In the genomic region with DNA sequence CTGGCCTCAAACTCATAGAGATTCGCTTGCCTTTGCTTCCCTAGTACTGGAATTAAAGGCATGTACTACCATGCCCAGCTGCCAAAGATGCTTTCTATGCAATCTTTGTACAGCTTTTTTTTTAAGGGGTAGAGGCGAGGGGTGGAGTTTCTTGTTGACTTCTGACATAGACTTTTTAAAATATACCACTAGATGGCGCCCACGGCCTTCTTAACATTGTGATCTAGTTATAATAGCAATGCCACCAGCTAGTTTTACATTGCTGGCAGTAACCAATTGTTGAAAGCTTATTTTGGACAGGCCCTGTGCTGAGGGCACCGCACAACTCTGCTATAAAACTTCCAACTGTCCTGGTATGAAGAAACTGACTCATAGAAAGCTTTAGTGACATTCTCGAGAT, we compare ENCODE assay signal across 8 mouse cellular contexts. TPM values are rescaled to one million over a fixed set of nuclear protein-coding genes. Genes with fewer than 3 reads are reported as not detected.
DNase-seq lines count a peak whose midpoint lies in the region; ATAC-seq and TF ChIP-seq lines count a peak whose summit lies in the region.

No protein-coding gene starts in this region.

- peak; percentile 36 to 55 for DNase-seq in left cerebral cortex, adult 18-20 months (ENCODE audit: low spot score in 2 of 2)
- DNase-seq in left cerebral cortex, postnatal 36 days (ENCODE audit: low spot score in 2 of 2): no peak
- DNase-seq in adipocyte (ENCODE audit: low spot score): peak; percentile 87
- peak; percentile 58 for DNase-seq in embryo, embryonic 11.5 days (ENCODE audit: low read depth, low spot score)
- peak; percentile 59 to 64 for DNase-seq in heart, postnatal 36 days
- DNase-seq in kidney, postnatal 36 days: peak; percentile 73 to 76
- peak; percentile 47 for DNase-seq in stomach, postnatal 0 days (ENCODE audit: low spot score)

- no peak overlapping the region for H3K9ac ChIP-seq in stomach, postnatal 0 days (ENCODE audit: low read length)

- no peak for TF ChIP-seq EP300 in stomach, postnatal 0 days (optimal IDR thresholded peaks at IDR 0.05)

- 11% methylated on average over 6 of the region's 6 CpGs for WGBS in stomach, postnatal 0 days

- H3K4me3 ChIP-seq in stomach, postnatal 0 days (ENCODE audit: low read depth, low read length): no peak overlapping the region

- no peaks in the 10 kb centered on the region for H3K27me3 ChIP-seq in stomach, postnatal 0 days (ENCODE audit: control insufficient read depth, insufficient read depth, low read length)

- H3K4me2 ChIP-seq in stomach, postnatal 0 days (replicated peaks; ENCODE audit: low read depth): no peak overlapping the region

- intact Hi-C loops in left cerebral cortex, postnatal 36 days (cut with DNase I): loop anchor here (5.0 to 10.0 kb wide), 4 partner anchors 43 to 391 kb away; no protein-coding TSS in a partner anchor
- intact Hi-C loops in heart, postnatal 36 days (cut with DNase I): loop anchor here (1.0 to 10.0 kb wide), 5 partner anchors 40 to 531 kb away; no protein-coding TSS in a partner anchor

- no peak overlapping the region for H3K27ac ChIP-seq in stomach, postnatal 0 days (replicated peaks)

- ATAC-seq in megakaryocyte-erythroid progenitor cell, adult 5-6 weeks (replicated peaks; ENCODE audit: low FRiP score, low TSS enrichment, poor library complexity, severe bottlenecking): peak; percentile 89
- ATAC-seq in stomach, postnatal 0 days (ENCODE audit: low FRiP score, low TSS enrichment): peak; percentile 20; the same call in 1 of the 2 replicates

- peaks cover 15% of the 10 kb centered on the region for H3K36me3 ChIP-seq in stomach, postnatal 0 days (ENCODE audit: control insufficient read depth, insufficient read depth, low read length)

- H3K9me3 ChIP-seq in stomach, postnatal 0 days (ENCODE audit: control insufficient read depth, low read length): no peaks in the 10 kb centered on the region

- H3K4me1 ChIP-seq in stomach, postnatal 0 days (replicated peaks; ENCODE audit: control insufficient read depth, insufficient read depth): no peaks in the 10 kb centered on the region

- peak; percentile 78 for TF ChIP-seq CTCF in stomach, postnatal 0 days (IDR thresholded peaks at IDR 0.05; ENCODE audit: low read depth)

RNA-seq across cellular contexts. Expression of gene Acta2, which starts 11.3 kb away (rescaled TPM):
- 10 to 100 TPM; 11.2 to 15.1 TPM for total RNA-seq in left cerebral cortex, adult 18-20 months (2021)
- total RNA-seq in left cerebral cortex, postnatal 36 days (2021): 10 to 100 TPM; 18.2 to 18.9 TPM
- 100 to 1,000 TPM; 142 to 147 TPM for total RNA-seq in heart, postnatal 36 days (2021)
- total RNA-seq in megakaryocyte-erythroid progenitor cell, adult 5-6 weeks (2014; fragmentation: Nextera tagmentation): not detected in 2 replicates
- not detected in 2 replicates for total RNA-seq in megakaryocyte-erythroid progenitor cell, adult 5-6 weeks (2017)
- polyA plus RNA-seq in stomach, postnatal 0 days (2015; fragmentation: Nextera tagmentation; extraction: Ambion mirVana): 3,095 and 3,545 TPM in 2 replicates

RNA-seq across cellular contexts. Expression of gene Fas, which starts 46.4 kb away (rescaled TPM):
- 1 to 10 TPM; 1.6 to 1.9 TPM for total RNA-seq in left cerebral cortex, adult 18-20 months (2021)
- total RNA-seq in left cerebral cortex, postnatal 36 days (2021): 1 to 10 TPM; 1.6 to 1.7 TPM
- 10 to 100 TPM; 15.0 to 15.7 TPM for total RNA-seq in heart, postnatal 36 days (2021)
- not detected in 2 replicates for total RNA-seq in megakaryocyte-erythroid progenitor cell, adult 5-6 weeks (2014; fragmentation: Nextera tagmentation)
- total RNA-seq in megakaryocyte-erythroid progenitor cell, adult 5-6 weeks (2017): 1.2 and 1.8 TPM in 2 replicates
- 8.3 and 9.0 TPM in 2 replicates for polyA plus RNA-seq in stomach, postnatal 0 days (2015; fragmentation: Nextera tagmentation; extraction: Ambion mirVana)

RNA-seq across cellular contexts. Expression of gene Stambpl1, which starts 52.0 kb away (rescaled TPM):
- total RNA-seq in left cerebral cortex, adult 18-20 months (2021): 10 to 100 TPM; 22.5 to 23.4 TPM
- total RNA-seq in left cerebral cortex, postnatal 36 days (2021): 10 to 100 TPM; 18.0 to 18.4 TPM
- total RNA-seq in heart, postnatal 36 days (2021): 1 to 10 TPM; 2.7 to 5.4 TPM
- total RNA-seq in megakaryocyte-erythroid progenitor cell, adult 5-6 weeks (2014; fragmentation: Nextera tagmentation): 4.5 and 15.8 TPM in 2 replicates
- 4.0 and 5.8 TPM in 2 replicates for total RNA-seq in megakaryocyte-erythroid progenitor cell, adult 5-6 weeks (2017)
- polyA plus RNA-seq in stomach, postnatal 0 days (2015; fragmentation: Nextera tagmentation; extraction: Ambion mirVana): 13.0 and 13.1 TPM in 2 replicates

Comparison
In these comparisons a context has a peak if more than half of its experiments do, and no peak if none do; other contexts are left out.
1. DNase-seq: peak in left cerebral cortex, adult 18-20 months (2 of 2), adipocyte (single experiment), embryo, embryonic 11.5 days (single experiment), heart, postnatal 36 days (2 of 2), kidney, postnatal 36 days (2 of 2) and stomach, postnatal 0 days (single experiment); none in left cerebral cortex, postnatal 36 days (0 of 2).
2. RNA of gene Acta2, which starts 11.3 kb away (total RNA-seq): 142 to 147 TPM in heart, postnatal 36 days, 18.2 to 18.9 TPM in left cerebral cortex, postnatal 36 days and 11.2 to 15.1 TPM in left cerebral cortex, adult 18-20 months; not detected in megakaryocyte-erythroid progenitor cell, adult 5-6 weeks; every median in the first group is over 10 times any median in the second.
3. RNA of gene Fas, which starts 46.4 kb away (total RNA-seq): 15.0 to 15.7 TPM in heart, postnatal 36 days; 1.6 to 1.9 TPM in left cerebral cortex, adult 18-20 months, 1.2 to 1.8 TPM in megakaryocyte-erythroid progenitor cell, adult 5-6 weeks and 1.6 to 1.7 TPM in left cerebral cortex, postnatal 36 days; every median in the first group is over 4 times any median in the second.